Mouse (Mus musculus) kidney, postnatal 36 days (tissue): ENCODE data around the gene Crnkl1.

Experiments
- DNase-seq, 2 experiments: peaks; one replicate each; pipeline ENCODE4 v3.0.0; 2021 to 2022; ENCODE audit warnings: mixed read lengths in 2 of 2

Crnkl1 gene

GRCm38 (mm10) chr2:145934339-145935231 is at the start of gene Crnkl1, which contains the start of gene Cfap61:
TSS of gene Crnkl1 (minus strand) at chr2:145935014.
TSS of gene Cfap61 (plus strand) at chr2:145934784.
- peak; percentile 97 to 98 for DNase-seq

- DNase-seq: no peak
Measured at GRCm38 (mm10) chr2:145982317-145983045, 47.7 kb upstream of the Crnkl1 start.

- DNase-seq: no peak
Measured at GRCm38 (mm10) chr2:145981699-145982112, 46.9 kb upstream of the Crnkl1 start.

- no peak for DNase-seq
Measured at GRCm38 (mm10) chr2:145980881-145981280, 46.1 kb upstream of the Crnkl1 start.

GRCm38 (mm10) chr2:145979616-145980015 is 44.8 kb upstream of the Crnkl1 start:
- no peak for DNase-seq

GRCm38 (mm10) chr2:145972571-145972970 is 37.8 kb upstream of the Crnkl1 start:
- no peak for DNase-seq

- no peak for DNase-seq
Measured at GRCm38 (mm10) chr2:145971237-145972010, 36.6 kb upstream of the Crnkl1 start.

GRCm38 (mm10) chr2:145970751-145971150 is 35.9 kb upstream of the Crnkl1 start:
- DNase-seq: no peak

- DNase-seq: no peak
Measured at GRCm38 (mm10) chr2:145961861-145962260, 27.0 kb upstream of the Crnkl1 start.

GRCm38 (mm10) chr2:145958551-145958950 is 23.7 kb upstream of the Crnkl1 start:
- no peak for DNase-seq

GRCm38 (mm10) chr2:145958097-145958496 is 23.3 kb upstream of the Crnkl1 start:
- DNase-seq: no peak

- DNase-seq: peak; percentile 8 to 18
Measured at GRCm38 (mm10) chr2:145957450-145957849, 22.6 kb upstream of the Crnkl1 start.

- DNase-seq: no peak
Measured at GRCm38 (mm10) chr2:145956318-145956717, 21.5 kb upstream of the Crnkl1 start.

- no peak for DNase-seq
Measured at GRCm38 (mm10) chr2:145955844-145956243, 21.0 kb upstream of the Crnkl1 start.

GRCm38 (mm10) chr2:145952726-145953125 is 17.9 kb upstream of the Crnkl1 start:
- no peak for DNase-seq

GRCm38 (mm10) chr2:145950239-145950638 is 15.4 kb upstream of the Crnkl1 start:
- DNase-seq: no peak

GRCm38 (mm10) chr2:145949475-145950068 is 14.8 kb upstream of the Crnkl1 start:
- no peak for DNase-seq

GRCm38 (mm10) chr2:145948402-145948954 is 13.7 kb upstream of the Crnkl1 start:
- no peak for DNase-seq

GRCm38 (mm10) chr2:145944286-145944685 is 9.5 kb upstream of the Crnkl1 start:
- DNase-seq: no peak

- DNase-seq: no peak
Measured at GRCm38 (mm10) chr2:145941403-145941802, 6.6 kb upstream of the Crnkl1 start.

GRCm38 (mm10) chr2:145936975-145937374 is 2.2 kb upstream of the Crnkl1 start:
- DNase-seq: no peak
